Mouse (Mus musculus) kidney, adult 2 months (tissue): Measurements from ENCODE around the gene Cysrt1.

Source experiments
- CTCF ChIP-seq: fragments of 200-500 bp; conservative IDR thresholded peaks from 2 replicates; pipeline ENCODE4 v1.5.1; 2011; ENCODE audit warnings: low read depth, mild to moderate bottlenecking, control low read depth, low read length, moderate library complexity, mixed read lengths; ENCODE audit not compliant: insufficient read depth, insufficient read length
- POLR2A ChIP-seq: fragments of 200-500 bp; IDR thresholded peaks from one replicate; pipeline ENCODE4 v1.6.1; 2011; ENCODE audit warnings: low read depth, low read length, control low read depth

DNA sequence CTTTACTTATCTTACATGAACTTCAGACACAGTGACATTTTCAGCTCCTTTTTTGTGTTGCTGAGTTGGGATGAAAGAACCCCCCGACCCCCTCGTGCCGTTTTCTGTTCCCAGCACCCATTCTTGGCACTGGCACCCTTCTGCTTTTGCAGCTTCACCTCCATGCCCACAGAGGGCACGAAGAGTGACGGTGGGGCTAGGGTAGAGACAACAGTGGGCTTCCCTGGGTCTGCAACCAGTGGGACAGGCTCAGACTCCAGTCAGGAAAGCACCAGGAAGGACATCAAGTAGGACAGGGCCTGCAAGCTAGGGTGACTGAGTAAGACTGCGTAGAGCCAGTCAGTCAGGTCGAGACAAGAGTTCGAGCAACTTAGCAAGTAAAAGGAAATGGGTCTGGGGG, 1.9 kb downstream of the Cysrt1 start:
- TF ChIP-seq CTCF = no peak
- TF ChIP-seq POLR2A = no peak
